ENCODE assay signal across 10 mouse cellular contexts in the genomic region with DNA sequence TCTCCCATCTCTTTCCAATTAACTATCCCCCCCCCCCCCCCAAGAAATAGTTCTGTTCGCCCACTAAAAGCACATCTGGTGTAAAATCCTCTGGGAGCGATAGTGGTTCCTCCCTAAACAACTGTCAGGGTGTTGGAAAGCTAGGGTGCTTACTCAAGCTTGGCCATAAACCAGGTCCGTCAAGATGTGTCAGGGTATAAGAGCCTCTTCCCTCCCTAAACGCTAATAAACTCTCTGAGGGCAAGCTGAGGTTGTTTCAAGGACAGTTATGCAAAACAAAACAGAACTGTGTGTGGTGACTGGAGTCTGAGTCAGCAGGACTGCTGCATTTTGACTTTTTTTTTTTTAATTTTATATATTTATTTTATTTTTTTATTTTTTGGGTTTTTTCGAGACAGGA. TPM values are rescaled to one million over a fixed set of nuclear protein-coding genes. Genes with fewer than 3 reads are reported as not detected.
DNase-seq lines count a peak whose midpoint lies in the region; ATAC-seq lines count a peak whose summit lies in the region.
"Had no signal": no experiment of that assay in that cellular context is flagged by ENCODE, and none has a peak within 500 bp of the region (broad histone marks: within the 10 kb centered on the region; RNA-seq: fewer than 3 reads in every experiment).

No protein-coding gene starts in this region.

- intact Hi-C loops in heart, postnatal 36 days (cut with DNase I): no loop called here
- intact Hi-C loops in heart, postnatal 25 days (cut with DNase I): no loop called here

- peak; percentile 29 to 48 for DNase-seq in heart, adult 9 months (ENCODE audit: low spot score in 2 of 2)
- DNase-seq in heart, postnatal 36 days: no peak
- DNase-seq in 3134 (ENCODE audit: extremely low read depth, insufficient read length, low spot score) (peak; percentile 28), A20 (ENCODE audit: low read depth, low spot score) (peak; percentile 22)
- peak; percentile 23 for DNase-seq in heart, postnatal 25 days (ENCODE audit: low spot score)
- DNase-seq in cerebellum, adult 8-10 months: no peak
- DNase-seq: cerebellum, adult 18-20 months; thymus, postnatal 4 days had no signal

- no peak for ATAC-seq in erythroblast, adult 5-6 weeks (replicated peaks; ENCODE audit: low FRiP score, poor library complexity, severe bottlenecking)
- ATAC-seq: activated CD4-positive, CD25-positive, alpha-beta regulatory T cell, adult 4 months had no signal

RNA-seq across cellular contexts. Expression of a gene that starts 10.3 kb away (rescaled TPM):
- total RNA-seq in heart, postnatal 36 days (2021): 10 to 100 TPM; 34.0 to 38.0 TPM
- total RNA-seq in heart, postnatal 25 days (2021): 10 to 100 TPM; 33.9 to 38.4 TPM
- 3.1 and 10.4 TPM in 2 replicates for total RNA-seq in erythroblast, adult 5-6 weeks (2015; ENCODE audit: low replicate concordance)
- total RNA-seq in erythroblast, adult 5-6 weeks (2017; ENCODE audit: low replicate concordance): 7.0 and 29.6 TPM in 2 replicates

RNA-seq across cellular contexts. Expression of a gene that starts 48.5 kb away (rescaled TPM):
- total RNA-seq in heart, postnatal 36 days (2021): 1 to 10 TPM; 1.3 to 1.8 TPM
- total RNA-seq in heart, postnatal 25 days (2021): 1 to 10 TPM; 1.2 to 2.2 TPM
- not detected in 2 replicates for total RNA-seq in erythroblast, adult 5-6 weeks (2015; ENCODE audit: low replicate concordance)
- total RNA-seq in erythroblast, adult 5-6 weeks (2017; ENCODE audit: low replicate concordance): not detected in 2 replicates

RNA-seq across cellular contexts. Expression of a gene that starts 52.8 kb away (rescaled TPM):
- total RNA-seq in heart, postnatal 36 days (2021): 10 to 100 TPM; 14.8 to 17.2 TPM
- total RNA-seq in heart, postnatal 25 days (2021): 10 to 100 TPM; 12.4 to 13.5 TPM
- total RNA-seq in erythroblast, adult 5-6 weeks (2015; ENCODE audit: low replicate concordance): 7.9 and 11.5 TPM in 2 replicates
- 7.1 and 10.3 TPM in 2 replicates for total RNA-seq in erythroblast, adult 5-6 weeks (2017; ENCODE audit: low replicate concordance)

Comparison
In these comparisons a context has a peak if more than half of its experiments do, and no peak if none do; other contexts are left out.
1. DNase-seq: peak in heart, adult 9 months (2 of 2), 3134 (single experiment), A20 (single experiment) and heart, postnatal 25 days (single experiment); none in heart, postnatal 36 days (0 of 2) and cerebellum, adult 8-10 months (single experiment).